Mouse (Mus musculus): ENCODE measurements around the gene Gm44790. TPM values are rescaled to one million over a fixed set of nuclear protein-coding genes. Genes with fewer than 3 reads are reported as not detected.

The Gm44790 gene
- total RNA-seq, 1 experiment = 0.31 TPM

- Histone ChIP-seq H3K36me3 (ENCODE audit: control insufficient read depth, insufficient read depth, low read length, poor library complexity, severe bottlenecking) (peaks cover 36% of the 10 kb centered on the region), H3K4me1 (ENCODE audit: control insufficient read depth in 2 of 2, insufficient read depth in 2 of 2, low read length in 2 of 2, poor library complexity in 1 of 2) (peaks cover 4 to 7% of the 10 kb centered on the region in 2 experiments; a peak in 2 of 4 replicates), H3K9ac (ENCODE audit: insufficient read depth, low read depth, low read length, poor library complexity, severe bottlenecking) (no peak overlapping the region), H3K4me3 (ENCODE audit: insufficient read depth in 1 of 2, low read depth in 1 of 2, low read length in 2 of 2, poor library complexity in 1 of 2, severe bottlenecking in 1 of 2) (no peak overlapping the region), H3K9me3 (ENCODE audit: control insufficient read depth, insufficient read depth, low read depth, low read length) (no peaks in the 10 kb centered on the region), H3K27ac (ENCODE audit: insufficient read depth, low read depth, low read length, poor library complexity, severe bottlenecking) (no peak overlapping the region)
- in situ Hi-C loops (cut with MboI; ENCODE audit: low sequenced_read_pairs in 2 of 2, unreplicated experiment in 2 of 2) = no loop called here
- no peak for DNase-seq (ENCODE audit: low read depth, low spot score)
- TF ChIP-seq HCFC1 (IDR thresholded peaks at IDR 0.05; ENCODE audit: borderline replicate concordance, insufficient read depth, low read length) = no peak
- TF ChIP-seq ZC3H11A (IDR thresholded peaks at IDR 0.05; ENCODE audit: borderline replicate concordance, low read depth, low read length) = no peak
- TF ChIP-seq ZNF384 (IDR thresholded peaks at IDR 0.05; ENCODE audit: low read depth, low read length) = no peak
- no peak for TF ChIP-seq CHD2 (IDR thresholded peaks at IDR 0.05; ENCODE audit: low read depth, low read length)
- no peak for TF ChIP-seq MAFK (IDR thresholded peaks at IDR 0.05; ENCODE audit: insufficient read depth, low read depth, low read length)
Measured at GRCm38 (mm10) chr6:86391326-86391725, 35.1 kb upstream of the Gm44790 start.

- H3K36me3 ChIP-seq (ENCODE audit: control insufficient read depth, insufficient read depth, low read length, poor library complexity, severe bottlenecking) = peaks cover 33% of the 10 kb centered on the region
- no peak overlapping the region for H3K27ac ChIP-seq (ENCODE audit: insufficient read depth, low read depth, low read length, poor library complexity, severe bottlenecking)
- DNase-seq (ENCODE audit: low read depth, low spot score) = no peak
- peaks cover 6 to 7% of the 10 kb centered on the region in 2 experiments; a peak in 2 of 4 replicates for H3K4me1 ChIP-seq (ENCODE audit: control insufficient read depth in 2 of 2, insufficient read depth in 2 of 2, low read length in 2 of 2, poor library complexity in 1 of 2)
- no peak overlapping the region for H3K9ac ChIP-seq (ENCODE audit: insufficient read depth, low read depth, low read length, poor library complexity, severe bottlenecking)
- H3K4me3 ChIP-seq (ENCODE audit: insufficient read depth in 1 of 2, low read depth in 1 of 2, low read length in 2 of 2, poor library complexity in 1 of 2, severe bottlenecking in 1 of 2) = no peak overlapping the region
- no peak for TF ChIP-seq CHD2 (IDR thresholded peaks at IDR 0.05; ENCODE audit: low read depth, low read length)
- TF ChIP-seq MAFK (IDR thresholded peaks at IDR 0.05; ENCODE audit: insufficient read depth, low read depth, low read length) = no peak
- TF ChIP-seq ZNF384 (IDR thresholded peaks at IDR 0.05; ENCODE audit: low read depth, low read length) = no peak
- TF ChIP-seq HCFC1 (IDR thresholded peaks at IDR 0.05; ENCODE audit: borderline replicate concordance, insufficient read depth, low read length) = no peak
- no peak for TF ChIP-seq ZC3H11A (IDR thresholded peaks at IDR 0.05; ENCODE audit: borderline replicate concordance, low read depth, low read length)
- no peaks in the 10 kb centered on the region for H3K9me3 ChIP-seq (ENCODE audit: control insufficient read depth, insufficient read depth, low read depth, low read length)
- in situ Hi-C loops (cut with MboI; ENCODE audit: low sequenced_read_pairs in 2 of 2, unreplicated experiment in 2 of 2) = no loop called here
Measured at GRCm38 (mm10) chr6:86393187-86393586, 33.3 kb upstream of the Gm44790 start.

- H3K27ac ChIP-seq (ENCODE audit: insufficient read depth, low read depth, low read length, poor library complexity, severe bottlenecking) = no peak overlapping the region
- no peak overlapping the region for H3K9ac ChIP-seq (ENCODE audit: insufficient read depth, low read depth, low read length, poor library complexity, severe bottlenecking)
- no peak overlapping the region for H3K4me3 ChIP-seq (ENCODE audit: insufficient read depth in 1 of 2, low read depth in 1 of 2, low read length in 2 of 2, poor library complexity in 1 of 2, severe bottlenecking in 1 of 2)
- in situ Hi-C loops (cut with MboI; ENCODE audit: low sequenced_read_pairs in 2 of 2, unreplicated experiment in 2 of 2) = no loop called here
- H3K4me1 ChIP-seq (ENCODE audit: control insufficient read depth in 2 of 2, insufficient read depth in 2 of 2, low read length in 2 of 2, poor library complexity in 1 of 2) = peaks cover 6 to 7% of the 10 kb centered on the region in 2 experiments; a peak in 2 of 4 replicates
- no peaks in the 10 kb centered on the region for H3K9me3 ChIP-seq (ENCODE audit: control insufficient read depth, insufficient read depth, low read depth, low read length)
- no peak for DNase-seq (ENCODE audit: low read depth, low spot score)
- no peak for TF ChIP-seq MAFK (IDR thresholded peaks at IDR 0.05; ENCODE audit: insufficient read depth, low read depth, low read length)
- TF ChIP-seq HCFC1 (IDR thresholded peaks at IDR 0.05; ENCODE audit: borderline replicate concordance, insufficient read depth, low read length) = no peak
- no peak for TF ChIP-seq ZC3H11A (IDR thresholded peaks at IDR 0.05; ENCODE audit: borderline replicate concordance, low read depth, low read length)
- TF ChIP-seq CHD2 (IDR thresholded peaks at IDR 0.05; ENCODE audit: low read depth, low read length) = no peak
- no peak for TF ChIP-seq ZNF384 (IDR thresholded peaks at IDR 0.05; ENCODE audit: low read depth, low read length)
- peaks cover 24% of the 10 kb centered on the region for H3K36me3 ChIP-seq (ENCODE audit: control insufficient read depth, insufficient read depth, low read length, poor library complexity, severe bottlenecking)
Measured at GRCm38 (mm10) chr6:86394078-86394720, 32.3 kb upstream of the Gm44790 start.

GRCm38 (mm10) chr6:86395021-86395420, 31.4 kb upstream of the Gm44790 start:
- H3K4me3 ChIP-seq (ENCODE audit: insufficient read depth in 1 of 2, low read depth in 1 of 2, low read length in 2 of 2, poor library complexity in 1 of 2, severe bottlenecking in 1 of 2) = no peak overlapping the region

More at GRCm38 (mm10) chr6:86395021-86395420, 31.4 kb upstream of the Gm44790 start:
- TF ChIP-seq ZC3H11A (IDR thresholded peaks at IDR 0.05; ENCODE audit: borderline replicate concordance, low read depth, low read length) (no peak), ZNF384 (IDR thresholded peaks at IDR 0.05; ENCODE audit: low read depth, low read length) (no peak), HCFC1 (IDR thresholded peaks at IDR 0.05; ENCODE audit: borderline replicate concordance, insufficient read depth, low read length) (no peak), CHD2 (IDR thresholded peaks at IDR 0.05; ENCODE audit: low read depth, low read length) (no peak), MAFK (IDR thresholded peaks at IDR 0.05; ENCODE audit: insufficient read depth, low read depth, low read length) (no peak)
- H3K36me3 ChIP-seq (ENCODE audit: control insufficient read depth, insufficient read depth, low read length, poor library complexity, severe bottlenecking) = peaks cover 22% of the 10 kb centered on the region
- in situ Hi-C loops (cut with MboI; ENCODE audit: low sequenced_read_pairs in 2 of 2, unreplicated experiment in 2 of 2) = no loop called here
- H3K9ac ChIP-seq (ENCODE audit: insufficient read depth, low read depth, low read length, poor library complexity, severe bottlenecking) = no peak overlapping the region
- peaks cover 6 to 7% of the 10 kb centered on the region in 2 experiments; a peak in 2 of 4 replicates for H3K4me1 ChIP-seq (ENCODE audit: control insufficient read depth in 2 of 2, insufficient read depth in 2 of 2, low read length in 2 of 2, poor library complexity in 1 of 2)
- H3K9me3 ChIP-seq (ENCODE audit: control insufficient read depth, insufficient read depth, low read depth, low read length) = no peaks in the 10 kb centered on the region
- DNase-seq (ENCODE audit: low read depth, low spot score) = no peak
- no peak overlapping the region for H3K27ac ChIP-seq (ENCODE audit: insufficient read depth, low read depth, low read length, poor library complexity, severe bottlenecking)

All from ES-E14 (cell line).